Mouse (Mus musculus) thymus, adult 2 months (tissue): ENCODE results near the gene Art1. TPM values are rescaled to one million over a fixed set of nuclear protein-coding genes. Genes with fewer than 3 reads are reported as not detected.

Source experiments
- DNase-seq: peaks from one replicate; pipeline ENCODE4 v3.0.0; 2021
- H3K27ac ChIP-seq: fragments of 200-500 bp; 2 replicates; pipeline ENCODE4 v1.5.1; 2012; ENCODE audit warnings: low read length, control low read depth; ENCODE audit not compliant: control insufficient read depth, insufficient read depth
- H3K27me3 ChIP-seq: fragments of 200-500 bp; 2 replicates; pipeline ENCODE4 v1.6.1; 2012; ENCODE audit warnings: mild to moderate bottlenecking, low read length, moderate library complexity, mixed read lengths; ENCODE audit not compliant: control insufficient read depth, insufficient read depth
- H3K36me3 ChIP-seq: fragments of 200-500 bp; 2 replicates; pipeline ENCODE4 v1.6.1; 2012; ENCODE audit warnings: mild to moderate bottlenecking, low read length, moderate library complexity; ENCODE audit not compliant: control insufficient read depth, insufficient read depth
- H3K4me1 ChIP-seq: fragments of 200-500 bp; replicated peaks from 2 replicates; pipeline ENCODE4 v1.6.1; 2012; ENCODE audit warnings: low read length; ENCODE audit not compliant: control insufficient read depth, insufficient read depth
- H3K4me3 ChIP-seq: fragments of 200-500 bp; 2 replicates; pipeline ENCODE4 v1.5.1; 2012; ENCODE audit warnings: mild to moderate bottlenecking, low read length, control low read depth, moderate library complexity; ENCODE audit not compliant: control insufficient read depth, insufficient read depth
- CTCF ChIP-seq: fragments of 200-500 bp; IDR thresholded peaks from 2 replicates; pipeline ENCODE4 v1.5.1; 2012; ENCODE audit warnings: mild to moderate bottlenecking, control low read depth, low read length, moderate library complexity, borderline replicate concordance; ENCODE audit not compliant: control insufficient read depth, poor library complexity, insufficient read depth; ENCODE audit errors: extremely low read depth
- POLR2A ChIP-seq: fragments of 200-500 bp; IDR thresholded peaks from 2 replicates; pipeline ENCODE4 v1.6.1; 2012; ENCODE audit warnings: mild to moderate bottlenecking, low read length, control low read depth, moderate library complexity; ENCODE audit not compliant: control insufficient read depth, poor library complexity, insufficient read depth; ENCODE audit errors: extremely low read depth
- WGBS: fragments of 180-500 bp; shearing (Covaris S2); methylation state at CpG from one replicate; pipeline ENCODE4 v1.1.7; 2018; 5-methylcytosine and 5-hydroxymethylcytosine counted together
- polyA plus RNA-seq: library from polyadenylated mRNA; depleted of rRNA; stranded (reverse); fragments of >200 nt; gene quantifications from 2 replicates; pipeline ENCODE4 v1.2.3, GENCODE M21; 2012

Gene Art1
- polyA plus RNA-seq, 1 experiment: 23.7 TPM

DNA sequence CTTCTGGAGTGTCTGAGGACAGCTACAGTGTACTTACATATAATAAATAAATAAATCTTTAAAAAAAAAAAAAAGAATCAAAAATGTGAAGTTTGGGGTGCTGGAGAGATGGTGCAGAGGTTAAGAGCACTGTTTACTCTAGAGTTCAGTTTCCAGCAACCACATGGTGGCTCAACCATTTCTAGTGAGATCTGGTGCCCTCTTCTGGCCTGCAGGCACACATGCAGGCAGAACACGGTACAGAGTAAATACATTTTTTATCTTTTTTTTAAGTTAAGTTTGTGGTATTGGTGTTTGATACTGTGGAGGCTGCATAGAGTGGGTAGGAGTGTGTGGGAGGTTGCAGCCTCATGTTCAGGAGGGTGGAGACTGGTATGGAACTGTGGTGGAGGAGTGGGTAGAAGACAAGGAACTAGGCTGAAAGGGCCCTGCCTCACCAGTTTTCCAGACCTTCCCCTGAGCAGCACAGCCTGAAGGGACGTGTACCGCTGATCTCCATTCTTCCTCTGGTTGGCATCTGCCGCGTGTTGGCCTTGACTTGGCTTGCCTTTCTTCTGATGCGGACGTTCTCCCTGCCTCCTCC is 24.7 kb upstream of the Art1 start:
- 81% methylated on average over 6 of the region's 7 CpGs for WGBS
- peaks cover 66% of the 10 kb centered on the region for H3K36me3 ChIP-seq

DNA sequence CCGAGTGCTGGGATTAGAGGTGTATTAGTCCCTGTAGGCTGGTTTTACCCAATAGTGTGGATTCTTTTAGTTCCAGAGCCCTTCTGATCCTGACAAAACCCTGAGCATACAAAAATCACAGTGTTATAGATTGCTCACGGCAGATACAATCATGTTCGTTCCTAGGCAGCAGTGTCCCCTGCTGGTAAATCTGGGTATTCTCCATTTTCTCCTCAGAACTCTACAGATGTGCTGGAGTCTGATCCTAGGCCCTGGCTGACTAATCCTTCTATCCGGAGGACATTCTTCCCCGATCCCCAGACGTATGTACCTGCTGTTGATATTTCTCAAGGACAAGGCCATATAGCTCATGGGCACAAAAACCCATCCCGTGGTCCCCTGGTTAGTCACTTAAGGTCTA is 23.0 kb upstream of the Art1 start:
- no peaks in the 10 kb centered on the region for H3K27me3 ChIP-seq
- H3K27ac ChIP-seq: no peak overlapping the region
- DNase-seq: peak; percentile 30
- no peak overlapping the region for H3K4me3 ChIP-seq
- no peak for TF ChIP-seq CTCF
- no peak for TF ChIP-seq POLR2A
- no peaks in the 10 kb centered on the region for H3K4me1 ChIP-seq
- peaks cover 56% of the 10 kb centered on the region for H3K36me3 ChIP-seq
- WGBS: 88% methylated on average over 7 of the region's 7 CpGs

More for the DNA sequence above, 24.7 kb upstream of the Art1 start:
- TF ChIP-seq POLR2A: no peak
- TF ChIP-seq CTCF: no peak
- peak; percentile 45 for DNase-seq
- H3K4me3 ChIP-seq: no peak overlapping the region
- no peak overlapping the region for H3K27ac ChIP-seq
- no peaks in the 10 kb centered on the region for H3K4me1 ChIP-seq
- H3K27me3 ChIP-seq: no peaks in the 10 kb centered on the region

DNA sequence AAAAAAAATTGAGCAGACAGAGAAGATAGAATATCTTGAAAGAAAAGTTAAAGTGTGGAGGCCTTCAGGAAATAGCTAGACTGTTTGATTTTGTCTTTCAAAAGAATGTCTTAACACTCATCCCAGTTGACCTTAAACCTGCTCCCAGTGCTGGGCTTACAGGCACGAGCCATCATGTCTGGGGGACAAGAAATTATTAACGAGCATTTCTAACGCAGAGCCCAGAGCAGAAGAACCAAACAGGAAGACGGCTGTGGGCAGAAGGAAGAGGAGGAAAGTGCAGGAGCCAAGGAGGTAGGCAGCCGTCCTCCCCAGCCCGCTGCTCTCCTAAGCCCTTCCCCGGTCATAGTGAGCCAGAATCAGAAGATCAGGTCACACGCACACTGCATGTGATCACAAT is 21.2 kb upstream of the Art1 start:
- H3K4me3 ChIP-seq: no peak overlapping the region
- WGBS: 98% methylated on average over 8 of the region's 8 CpGs
- TF ChIP-seq POLR2A (no peak), CTCF (no peak)
- H3K27me3 ChIP-seq: no peaks in the 10 kb centered on the region
- H3K4me1 ChIP-seq: no peaks in the 10 kb centered on the region
- H3K36me3 ChIP-seq: peaks cover 42% of the 10 kb centered on the region
- no peak overlapping the region for H3K27ac ChIP-seq
- no peak for DNase-seq

DNA sequence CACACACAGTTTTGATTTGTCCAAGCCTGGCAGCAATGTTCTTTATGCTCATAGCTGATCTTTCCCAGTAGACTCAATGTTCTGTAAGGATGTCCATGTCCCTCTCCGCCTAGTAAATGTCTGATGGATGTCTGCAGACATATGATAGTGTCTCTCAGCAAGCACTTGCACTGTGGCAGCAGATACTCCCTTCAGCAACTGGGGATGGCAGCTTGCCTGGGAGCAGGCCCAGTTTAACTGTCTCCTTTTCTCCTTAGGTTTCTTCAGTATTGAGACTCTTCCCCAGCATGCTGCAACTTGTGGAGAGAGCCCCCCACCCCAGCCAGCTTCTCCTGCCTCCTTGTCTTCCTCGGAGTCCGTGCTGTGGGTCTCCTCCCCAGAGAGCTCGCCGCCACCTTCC is 19.8 kb upstream of the Art1 start:
- DNase-seq: no peak
- Histone ChIP-seq H3K36me3 (peaks cover 38% of the 10 kb centered on the region), H3K27ac (no peak overlapping the region), H3K4me3 (no peak overlapping the region), H3K27me3 (no peaks in the 10 kb centered on the region), H3K4me1 (no peaks in the 10 kb centered on the region)
- TF ChIP-seq POLR2A (no peak), CTCF (no peak)
- WGBS: 99% methylated on average over 5 of the region's 5 CpGs

DNA sequence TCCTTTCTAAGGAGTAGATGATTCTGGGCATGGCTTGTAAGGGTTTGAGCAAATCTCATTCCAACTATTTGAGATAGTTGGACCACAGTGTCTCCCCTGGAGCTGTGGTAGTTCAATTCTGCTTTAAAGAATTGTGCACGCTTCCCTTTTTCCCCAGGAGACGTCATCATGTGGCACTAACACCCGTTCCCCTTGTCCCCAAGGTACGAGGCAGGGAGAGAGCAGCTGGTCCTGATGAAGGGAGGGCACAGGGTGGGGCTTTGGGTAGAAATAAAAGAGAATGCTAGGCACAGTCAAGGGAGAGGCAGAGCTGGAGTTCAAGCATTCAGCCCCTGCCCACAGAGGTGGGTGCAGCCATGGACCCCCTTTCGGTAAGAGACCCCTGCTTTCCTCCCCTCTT is 18.7 kb upstream of the Art1 start, which contains the start of gene Trpc2:
Gene Trpc2, plus strand, starts transcription at position 301 of the 400 bp plus-strand sequence.
- WGBS: 90% methylated on average over 5 of the region's 5 CpGs
- H3K4me1 ChIP-seq: no peaks in the 10 kb centered on the region
- no peak for DNase-seq
- H3K27me3 ChIP-seq: no peaks in the 10 kb centered on the region
- H3K4me3 ChIP-seq: no peak within 1 kb of the TSS
- H3K36me3 ChIP-seq: peaks cover 34% of the 10 kb centered on the region
- H3K27ac ChIP-seq: no peak within 1 kb of the TSS
- TF ChIP-seq POLR2A (no peak), CTCF (no peak)

DNA sequence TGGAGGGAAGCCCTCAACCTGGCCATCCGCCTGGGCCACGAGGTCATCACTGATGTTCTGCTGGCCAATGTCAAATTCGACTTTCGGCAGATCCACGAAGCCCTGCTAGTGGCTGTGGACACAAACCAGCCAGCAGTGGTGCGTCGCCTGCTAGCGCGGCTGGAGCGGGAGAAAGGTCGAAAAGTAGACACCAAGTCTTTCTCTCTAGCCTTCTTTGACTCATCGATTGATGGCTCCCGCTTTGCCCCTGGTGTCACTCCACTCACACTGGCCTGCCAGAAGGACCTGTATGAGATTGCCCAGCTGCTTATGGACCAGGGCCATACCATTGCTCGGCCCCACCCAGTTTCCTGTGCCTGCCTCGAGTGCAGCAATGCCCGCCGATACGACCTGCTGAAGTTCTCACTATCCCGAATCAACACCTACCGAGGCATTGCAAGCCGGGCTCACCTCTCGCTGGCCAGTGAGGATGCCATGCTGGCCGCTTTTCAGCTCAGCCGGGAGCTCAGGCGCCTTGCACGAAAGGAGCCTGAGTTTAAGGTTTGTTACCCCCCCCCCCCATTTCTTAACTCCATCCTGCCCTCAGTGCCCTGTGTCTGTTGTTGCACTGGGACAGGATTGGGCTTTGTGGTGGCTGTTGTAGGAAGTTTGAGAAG is 17.4 kb upstream of the Art1 start:
- peaks cover 28% of the 10 kb centered on the region for H3K36me3 ChIP-seq
- TF ChIP-seq POLR2A (no peak), CTCF (no peak)
- no peak overlapping the region for H3K27ac ChIP-seq
- 0 out of 2 replicates have a peak, but pooled peaks cover 1% of the 10 kb centered on the region for H3K4me1 ChIP-seq
- DNase-seq: no peak
- no peak overlapping the region for H3K4me3 ChIP-seq
- WGBS: 96% methylated on average over 26 of the region's 26 CpGs
- H3K27me3 ChIP-seq: no peaks in the 10 kb centered on the region

DNA sequence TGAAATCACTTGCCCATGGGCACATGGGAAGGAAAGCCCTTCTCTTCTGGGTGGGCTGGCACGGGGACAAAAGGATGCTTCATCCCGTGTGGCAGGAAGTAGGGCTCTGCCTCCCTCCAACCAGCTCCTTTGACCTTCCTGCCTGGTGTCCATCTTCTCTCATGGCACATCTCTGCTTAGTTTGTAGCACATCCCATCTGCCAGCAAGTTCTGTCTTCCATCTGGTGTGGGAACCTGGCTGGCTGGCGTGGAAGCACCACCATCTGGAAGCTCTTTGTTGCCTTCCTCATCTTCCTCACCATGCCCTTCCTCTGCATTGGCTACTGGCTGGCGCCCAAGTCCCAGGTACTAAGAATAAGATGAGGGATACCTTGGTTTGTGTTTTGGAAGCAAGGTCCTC is 14.2 kb upstream of the Art1 start:
- Histone ChIP-seq H3K27me3 (no peaks in the 10 kb centered on the region), H3K27ac (no peak overlapping the region), H3K36me3 (peaks cover 2% of the 10 kb centered on the region; the same call in 1 of the 2 replicates), H3K4me1 (0 out of 2 replicates have a peak, but pooled peaks cover 2% of the 10 kb centered on the region), H3K4me3 (no peak overlapping the region)
- WGBS: 85% methylated on average over 4 of the region's 4 CpGs
- no peak for TF ChIP-seq CTCF
- TF ChIP-seq POLR2A: no peak
- no peak for DNase-seq
